Mouse (Mus musculus) left cerebral cortex, adult 9 months (tissue): ENCODE measurements around the gene Zmym5.
A peak's percentile ranks its signal among the peaks of the same experiment; 100 is the strongest.
"Not testable (repeated sequence)": the region's sequence is repeated elsewhere in the genome, so short reads cannot be mapped to it uniquely, and the experiment has no call there.

Source experiments
- DNase-seq, 2 experiments: peaks; one replicate each; pipeline ENCODE4 v3.0.0; 2022; ENCODE audit warnings: low spot score in 2 of 2

Zmym5 gene

GRCm38 (mm10) chr14:56777360-56778136, 34.0 kb downstream of the Zmym5 start:
- peak; percentile 20 to 53 for DNase-seq

- DNase-seq: no peak
These were observed 34.8 kb downstream of the Zmym5 start for GRCm38 (mm10) chr14:56776571-56777238.

- DNase-seq: peak in 1 of 2 experiments; percentile 11
These were observed 36.1 kb downstream of the Zmym5 start for GRCm38 (mm10) chr14:56775416-56775815.

GRCm38 (mm10) chr14:56766438-56766837, 45.1 kb downstream of the Zmym5 start:
- not testable (repeated sequence) for DNase-seq

GRCm38 (mm10) chr14:56765117-56765516, 46.4 kb downstream of the Zmym5 start:
- not testable (repeated sequence) for DNase-seq

GRCm38 (mm10) chr14:56751282-56751681, 60.2 kb downstream of the Zmym5 start:
- no peak for DNase-seq
